7 mouse cellular contexts compared by ENCODE assay signal in genomic region chr2:94179030-94179407, GRCm38 (mm10). TPM values are rescaled to one million over a fixed set of nuclear protein-coding genes. Genes with fewer than 3 reads are reported as not detected.
DNase-seq lines count a peak whose midpoint lies in the region; ATAC-seq and TF ChIP-seq lines count a peak whose summit lies in the region.

No protein-coding gene starts in this region.

- no peak for DNase-seq in lung, postnatal 0 days (ENCODE audit: low spot score)
- DNase-seq in lung, postnatal 36 days: no peak
- DNase-seq in forebrain, postnatal 0 days: no peak
- no peak for DNase-seq in urinary bladder, postnatal 36 days (ENCODE audit: low spot score in 2 of 2)
- DNase-seq in spleen, postnatal 4 days (ENCODE audit: low spot score in 2 of 2): no peak
- no peak for DNase-seq in thymus, postnatal 4 days

- no peak for TF ChIP-seq CTCF in lung, postnatal 0 days (IDR thresholded peaks at IDR 0.05)
- TF ChIP-seq CTCF in forebrain, postnatal 0 days (IDR thresholded peaks at IDR 0.05; ENCODE audit: low read depth): no peak

- H3K4me1 ChIP-seq in lung, postnatal 0 days (ENCODE audit: insufficient read depth, low read depth, low read length): peaks cover 5% of the 10 kb centered on the region; the same call in 1 of the 2 replicates
- H3K4me1 ChIP-seq in forebrain, postnatal 0 days (ENCODE audit: insufficient read depth): peaks cover 10% of the 10 kb centered on the region; the same call in 1 of the 2 replicates
- peaks cover 5% of the 10 kb centered on the region for H3K4me1 ChIP-seq in liver, embryonic 16.5 days (ENCODE audit: control insufficient read depth, low read depth, low read length)

- H3K4me2 ChIP-seq in lung, postnatal 0 days (replicated peaks; ENCODE audit: low read depth, low read length): peak overlapping the region; percentile 90
- peak overlapping the region; percentile 85 for H3K4me2 ChIP-seq in forebrain, postnatal 0 days (ENCODE audit: low read depth)
- H3K4me2 ChIP-seq in liver, embryonic 16.5 days (ENCODE audit: low read depth, low read length): peak overlapping the region; percentile 60

- H3K9ac ChIP-seq in lung, postnatal 0 days (replicated peaks; ENCODE audit: low read depth): no peak overlapping the region
- no peak overlapping the region for H3K9ac ChIP-seq in forebrain, postnatal 0 days
- H3K9ac ChIP-seq in liver, embryonic 16.5 days (ENCODE audit: low read depth, low read length): no peak overlapping the region

- no peaks in the 10 kb centered on the region for H3K36me3 ChIP-seq in lung, postnatal 0 days (ENCODE audit: insufficient read depth, low read length)
- no peaks in the 10 kb centered on the region for H3K36me3 ChIP-seq in forebrain, postnatal 0 days (ENCODE audit: insufficient read depth)
- H3K36me3 ChIP-seq in liver, embryonic 16.5 days (ENCODE audit: control insufficient read depth, insufficient read depth): no peaks in the 10 kb centered on the region

- no peak for TF ChIP-seq EP300 in lung, postnatal 0 days (IDR thresholded peaks at IDR 0.05)

- H3K4me3 ChIP-seq in lung, postnatal 0 days (ENCODE audit: low read depth, low read length): peak overlapping the region; percentile 73
- peak overlapping the region; percentile 94 for H3K4me3 ChIP-seq in forebrain, postnatal 0 days (ENCODE audit: low read depth, low read length)
- H3K4me3 ChIP-seq in liver, embryonic 16.5 days (ENCODE audit: low read depth, low read length): peak overlapping the region; percentile 69

- no peak overlapping the region for H3K27ac ChIP-seq in lung, postnatal 0 days (ENCODE audit: low read length)
- no peak overlapping the region for H3K27ac ChIP-seq in forebrain, postnatal 0 days (ENCODE audit: low read depth, low read length)
- H3K27ac ChIP-seq in liver, embryonic 16.5 days (ENCODE audit: low read length): no peak overlapping the region

- H3K27me3 ChIP-seq in lung, postnatal 0 days (replicated peaks; ENCODE audit: insufficient read depth, low read length): peaks cover 4% of the 10 kb centered on the region; the same call in 1 of the 2 replicates
- H3K27me3 ChIP-seq in forebrain, postnatal 0 days (ENCODE audit: insufficient read depth, low read length): no peaks in the 10 kb centered on the region
- peaks cover 3% of the 10 kb centered on the region; the same call in 1 of the 2 replicates for H3K27me3 ChIP-seq in liver, embryonic 16.5 days (ENCODE audit: control insufficient read depth, insufficient read depth, low read depth, low read length)

- no peak; the same call in 1 of the 2 replicates for ATAC-seq in lung, postnatal 0 days
- peak; percentile 53 for ATAC-seq in forebrain, postnatal 0 days
- ATAC-seq in liver, embryonic 16.5 days (ENCODE audit: low read depth): no peak

- 1% methylated on average over 3 of the region's 3 CpGs for WGBS in lung, postnatal 0 days
- WGBS in forebrain, postnatal 0 days: 0% methylated on average over 3 of the region's 3 CpGs
- WGBS in liver, embryonic 16.5 days (ENCODE audit: insufficient replicate concordance): 1% methylated on average over 3 of the region's 3 CpGs

- no peaks in the 10 kb centered on the region for H3K9me3 ChIP-seq in lung, postnatal 0 days (ENCODE audit: low read length)
- no peaks in the 10 kb centered on the region for H3K9me3 ChIP-seq in forebrain, postnatal 0 days (ENCODE audit: low read length)
- H3K9me3 ChIP-seq in liver, embryonic 16.5 days (replicated peaks; ENCODE audit: control insufficient read depth, low read length): no peaks in the 10 kb centered on the region

RNA-seq across cellular contexts. Expression of gene Hsd17b12, which starts 21.3 kb away (rescaled TPM):
- polyA plus RNA-seq in lung, postnatal 0 days (2015; fragmentation: Nextera tagmentation; extraction: Ambion mirVana): 57.2 and 69.7 TPM in 2 replicates
- total RNA-seq in forebrain, postnatal 0 days (2014; rRNA removed): 64.1 and 75.8 TPM in 2 replicates
- 134 and 142 TPM in 2 replicates for polyA plus RNA-seq in forebrain, postnatal 0 days (2015; fragmentation: Nextera tagmentation; extraction: Ambion mirVana)
- polyA plus RNA-seq in liver, embryonic 16.5 days (2015; fragmentation: Nextera tagmentation; extraction: Ambion mirVana): 74.0 and 78.6 TPM in 2 replicates
